Mouse (Mus musculus): Measurements from ENCODE around the gene Prkaa2. TPM values are rescaled to one million over a fixed set of nuclear protein-coding genes. Genes with fewer than 3 reads are reported as not detected.
"Not testable (repeated sequence)": the region's sequence is repeated elsewhere in the genome, so short reads cannot be mapped to it uniquely, and the experiment has no call there.

Prkaa2 gene
- total RNA-seq, 4 experiments from 2014 or later = 7.5 to 10.4 (median 9.2) TPM

GRCm38 (mm10) chr4:105015496-105015895 lies 94.2 kb downstream of the Prkaa2 start:
- DNase-seq = no peak

- DNase-seq = no peak
Measured at GRCm38 (mm10) chr4:105013718-105014117, 96.0 kb downstream of the Prkaa2 start.

GRCm38 (mm10) chr4:105007360-105008018 lies 102.2 kb downstream of the Prkaa2 start:
- DNase-seq = no peak

GRCm38 (mm10) chr4:105004649-105005048 lies 105.0 kb downstream of the Prkaa2 start:
- DNase-seq = not testable (repeated sequence)

- DNase-seq = no peak
Measured at GRCm38 (mm10) chr4:105004135-105004534, 105.6 kb downstream of the Prkaa2 start.

- DNase-seq = no peak
Measured at GRCm38 (mm10) chr4:105001736-105002135, 108.0 kb downstream of the Prkaa2 start.

GRCm38 (mm10) chr4:104999702-105000101 lies 110.0 kb downstream of the Prkaa2 start:
- no peak for DNase-seq

GRCm38 (mm10) chr4:104993140-104993874 lies 116.4 kb downstream of the Prkaa2 start:
- no peak for DNase-seq

- DNase-seq = no peak
Measured at GRCm38 (mm10) chr4:104992271-104992670, 117.4 kb downstream of the Prkaa2 start.

- no peak for DNase-seq
Measured at GRCm38 (mm10) chr4:104990686-104991085, 119.0 kb downstream of the Prkaa2 start.

GRCm38 (mm10) chr4:104990016-104990415 lies 119.7 kb downstream of the Prkaa2 start:
- DNase-seq = no peak

GRCm38 (mm10) chr4:104988709-104989108 lies 121.0 kb downstream of the Prkaa2 start:
- DNase-seq = no peak

GRCm38 (mm10) chr4:104988102-104988501 lies 121.6 kb downstream of the Prkaa2 start:
- peak; percentile 9 for DNase-seq

GRCm38 (mm10) chr4:104987631-104988030 lies 122.1 kb downstream of the Prkaa2 start:
- no peak for DNase-seq

- no peak for DNase-seq
Measured at GRCm38 (mm10) chr4:104985960-104986632, 123.6 kb downstream of the Prkaa2 start.

Other genes with a start within 250 kb of the Prkaa2 start
- gene C8a, start 233.5 kb downstream of the Prkaa2 start, total RNA-seq (2022) = under 1 TPM in 3 of 4 experiments, not detected in 1; 0.17 to 0.35 (median 0.19) TPM
- under 1 TPM; 0.24 to 0.64 (median 0.45) TPM for gene Fyb2, start 196.4 kb downstream of the Prkaa2 start, total RNA-seq (2022)
- gene Plpp3, start 47.5 kb upstream of the Prkaa2 start, total RNA-seq (2022) = 100 to 1,000 TPM; 211 to 349 (median 255) TPM

Measured in adrenal gland, adult 8-10 months (tissue).